Mouse (Mus musculus): ENCODE measurements around the gene Ano10. TPM values are rescaled to one million over a fixed set of nuclear protein-coding genes. Genes with fewer than 3 reads are reported as not detected.

Ano10 gene
- polyA plus RNA-seq, 1 experiment = 54.4 TPM

DNA sequence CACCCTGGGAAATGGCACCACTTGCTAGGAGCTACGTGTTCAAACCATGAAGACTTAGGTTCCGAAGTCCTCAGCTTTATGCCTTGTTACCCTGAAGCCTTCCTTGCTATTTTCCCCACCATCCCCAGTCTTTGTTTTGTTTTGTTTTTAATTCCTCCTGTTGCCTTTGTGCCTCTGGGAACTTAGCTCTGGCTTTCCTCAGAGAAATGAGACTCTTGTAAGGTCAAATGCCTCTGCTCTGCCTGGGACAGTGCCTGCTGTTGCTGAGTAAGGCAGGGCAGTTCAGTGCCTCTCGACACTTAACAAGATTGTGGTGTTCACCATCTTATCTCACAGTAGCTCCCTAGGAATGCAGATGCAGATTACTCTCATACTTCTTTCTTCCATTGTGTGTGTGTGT, 140.8 kb downstream of the Ano10 start:
- Histone ChIP-seq H3K27me3 (replicated peaks; ENCODE audit: control insufficient read depth, insufficient read depth, low read length) (no peaks in the 10 kb centered on the region), H3K4me3 (ENCODE audit: insufficient read depth, low read depth, low read length) (no peak overlapping the region), H3K27ac (ENCODE audit: insufficient read depth, low read depth, low read length) (no peak overlapping the region), H3K36me3 (ENCODE audit: control insufficient read depth, insufficient read depth, low read length) (peaks cover 2% of the 10 kb centered on the region), H3K4me1 (ENCODE audit: control insufficient read depth, insufficient read depth, low read length) (peaks cover 40% of the 10 kb centered on the region; the same call in 1 of the 2 replicates)
- 66% methylated on average over 3 of the region's 3 CpGs for WGBS
- TF ChIP-seq CTCF (conservative IDR thresholded peaks at IDR 0.05; ENCODE audit: insufficient read depth, insufficient read length, low read depth, low read length) (no peak), POLR2A (IDR thresholded peaks at IDR 0.05; ENCODE audit: low read depth, low read length) (no peak)
- no peak for DNase-seq

- Histone ChIP-seq H3K4me1 (ENCODE audit: control insufficient read depth, insufficient read depth, low read length) (peaks cover 43% of the 10 kb centered on the region; the same call in 1 of the 2 replicates), H3K27me3 (replicated peaks; ENCODE audit: control insufficient read depth, insufficient read depth, low read length) (no peaks in the 10 kb centered on the region), H3K36me3 (ENCODE audit: control insufficient read depth, insufficient read depth, low read length) (peaks cover 2% of the 10 kb centered on the region), H3K27ac (ENCODE audit: insufficient read depth, low read depth, low read length) (no peak overlapping the region; the same call in 1 of the 2 replicates), H3K4me3 (ENCODE audit: insufficient read depth, low read depth, low read length) (no peak overlapping the region)
- TF ChIP-seq CTCF (conservative IDR thresholded peaks at IDR 0.05; ENCODE audit: insufficient read depth, insufficient read length, low read depth, low read length) (no peak), POLR2A (IDR thresholded peaks at IDR 0.05; ENCODE audit: low read depth, low read length) (no peak)
- WGBS = 46% methylated on average over 1 of the region's 1 CpGs
- no peak for DNase-seq
Measured at GRCm38 (mm10) chr9:122152501-122152900, 141.7 kb downstream of the Ano10 start.

GRCm38 (mm10) chr9:122152063-122152462, 142.2 kb downstream of the Ano10 start:
- H3K27me3 ChIP-seq (replicated peaks; ENCODE audit: control insufficient read depth, insufficient read depth, low read length) = no peaks in the 10 kb centered on the region
- H3K4me1 ChIP-seq (ENCODE audit: control insufficient read depth, insufficient read depth, low read length) = peaks cover 43% of the 10 kb centered on the region; the same call in 1 of the 2 replicates
- DNase-seq = no peak
- no peak overlapping the region for H3K27ac ChIP-seq (ENCODE audit: insufficient read depth, low read depth, low read length)
- no peak overlapping the region for H3K4me3 ChIP-seq (ENCODE audit: insufficient read depth, low read depth, low read length)
- TF ChIP-seq CTCF (conservative IDR thresholded peaks at IDR 0.05; ENCODE audit: insufficient read depth, insufficient read length, low read depth, low read length) = no peak
- peaks cover under 1% of the 10 kb centered on the region for H3K36me3 ChIP-seq (ENCODE audit: control insufficient read depth, insufficient read depth, low read length)
- WGBS = 59% methylated on average over 4 of the region's 4 CpGs

DNA sequence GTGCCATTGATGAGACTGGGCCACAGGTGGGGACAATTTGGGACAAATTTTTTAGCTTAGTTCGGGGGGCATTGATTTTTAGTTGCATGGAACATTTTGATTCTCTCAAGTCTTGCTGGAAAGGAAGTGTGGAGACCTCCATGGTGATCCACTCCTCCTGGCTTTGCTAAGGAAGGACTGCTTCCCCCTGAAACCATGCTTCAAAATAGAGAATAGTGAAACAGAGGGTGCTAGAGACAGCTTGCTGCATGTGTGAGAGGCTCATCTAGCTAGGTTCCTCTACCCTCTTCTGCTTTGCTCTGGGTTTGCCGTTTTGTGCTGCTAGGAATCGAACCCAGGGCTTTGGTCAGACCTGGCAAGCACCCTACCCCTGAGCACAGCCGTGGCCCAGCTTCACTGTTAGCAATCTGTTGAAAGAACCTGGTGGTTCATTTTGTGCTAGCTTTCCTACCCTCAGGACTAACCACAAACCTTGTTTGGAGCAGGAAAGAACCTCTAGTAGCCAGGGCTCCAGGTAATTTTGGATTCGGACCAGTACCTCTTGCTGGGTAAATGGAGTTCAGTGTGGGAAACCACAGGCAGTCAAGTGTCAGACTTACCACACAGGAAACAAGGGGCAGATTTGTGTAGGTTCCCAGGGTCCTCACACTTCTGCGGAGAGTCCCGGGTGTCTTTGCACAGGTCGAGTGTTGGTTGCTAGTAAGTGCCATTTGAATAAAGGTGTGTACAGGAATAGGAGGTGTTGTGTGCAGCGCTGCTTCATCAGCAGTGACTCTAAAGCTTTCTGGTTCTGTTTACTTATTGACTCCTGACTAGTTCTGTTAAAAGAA, 144.0 kb downstream of the Ano10 start:
- TF ChIP-seq POLR2A (IDR thresholded peaks at IDR 0.05; ENCODE audit: low read depth, low read length) (no peak), CTCF (conservative IDR thresholded peaks at IDR 0.05; ENCODE audit: insufficient read depth, insufficient read length, low read depth, low read length) (no peak)

DNA sequence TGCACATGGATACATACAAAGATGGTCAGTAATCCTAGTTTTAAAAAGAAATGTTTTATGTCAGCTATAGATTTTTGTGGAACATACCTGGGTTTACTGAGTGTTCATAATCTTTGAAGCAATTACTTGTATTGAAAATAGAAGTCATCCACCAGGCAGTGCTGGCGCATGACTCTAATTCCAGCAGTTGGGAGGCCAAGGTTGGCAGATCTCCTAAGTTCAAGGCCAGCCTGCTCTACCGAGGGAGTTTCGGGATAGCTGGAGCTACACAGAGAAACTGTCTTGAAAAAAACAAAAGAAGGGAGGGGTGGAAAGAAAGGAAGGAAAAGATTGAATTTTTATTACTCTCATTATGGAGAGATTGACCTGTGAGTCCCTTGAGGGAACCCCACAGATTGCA, 145.9 kb downstream of the Ano10 start:
- Histone ChIP-seq H3K36me3 (ENCODE audit: control insufficient read depth, insufficient read depth, low read length) (peaks cover 3% of the 10 kb centered on the region), H3K4me1 (ENCODE audit: control insufficient read depth, insufficient read depth, low read length) (peaks cover 44% of the 10 kb centered on the region), H3K27ac (ENCODE audit: insufficient read depth, low read depth, low read length) (no peak overlapping the region), H3K4me3 (ENCODE audit: insufficient read depth, low read depth, low read length) (no peak overlapping the region), H3K27me3 (replicated peaks; ENCODE audit: control insufficient read depth, insufficient read depth, low read length) (no peaks in the 10 kb centered on the region)
- no peak for DNase-seq
- WGBS = 70% methylated on average over 3 of the region's 3 CpGs
- no peak for TF ChIP-seq CTCF (conservative IDR thresholded peaks at IDR 0.05; ENCODE audit: insufficient read depth, insufficient read length, low read depth, low read length)

More for the DNA sequence above, 144.0 kb downstream of the Ano10 start:
- WGBS = 70% methylated on average over 9 of the region's 9 CpGs
- peaks cover 54% of the 10 kb centered on the region for H3K4me1 ChIP-seq (ENCODE audit: control insufficient read depth, insufficient read depth, low read length)
- H3K27me3 ChIP-seq (replicated peaks; ENCODE audit: control insufficient read depth, insufficient read depth, low read length) = no peaks in the 10 kb centered on the region
- DNase-seq = no peak
- H3K36me3 ChIP-seq (ENCODE audit: control insufficient read depth, insufficient read depth, low read length) = no peaks in the 10 kb centered on the region
- H3K4me3 ChIP-seq (ENCODE audit: insufficient read depth, low read depth, low read length) = no peak overlapping the region
- H3K27ac ChIP-seq (ENCODE audit: insufficient read depth, low read depth, low read length) = no peak overlapping the region

- DNase-seq = peak; percentile 67
- Histone ChIP-seq H3K27ac (ENCODE audit: insufficient read depth, low read depth, low read length) (peak overlapping the region; percentile 76), H3K36me3 (ENCODE audit: control insufficient read depth, insufficient read depth, low read length) (peaks cover 3% of the 10 kb centered on the region), H3K27me3 (replicated peaks; ENCODE audit: control insufficient read depth, insufficient read depth, low read length) (no peaks in the 10 kb centered on the region), H3K4me1 (ENCODE audit: control insufficient read depth, insufficient read depth, low read length) (peaks cover 42% of the 10 kb centered on the region), H3K4me3 (ENCODE audit: insufficient read depth, low read depth, low read length) (no peak overlapping the region)
- TF ChIP-seq POLR2A (IDR thresholded peaks at IDR 0.05; ENCODE audit: low read depth, low read length) (no peak), CTCF (conservative IDR thresholded peaks at IDR 0.05; ENCODE audit: insufficient read depth, insufficient read length, low read depth, low read length) (no peak)
- 30% methylated on average over 4 of the region's 4 CpGs for WGBS
Measured at GRCm38 (mm10) chr9:122146124-122146870, 147.9 kb downstream of the Ano10 start.

GRCm38 (mm10) chr9:122145677-122146076, 148.5 kb downstream of the Ano10 start:
- H3K27me3 ChIP-seq (replicated peaks; ENCODE audit: control insufficient read depth, insufficient read depth, low read length) = no peaks in the 10 kb centered on the region
- TF ChIP-seq CTCF (conservative IDR thresholded peaks at IDR 0.05; ENCODE audit: insufficient read depth, insufficient read length, low read depth, low read length) (no peak), POLR2A (IDR thresholded peaks at IDR 0.05; ENCODE audit: low read depth, low read length) (no peak)
- peaks cover 3% of the 10 kb centered on the region for H3K36me3 ChIP-seq (ENCODE audit: control insufficient read depth, insufficient read depth, low read length)
- H3K27ac ChIP-seq (ENCODE audit: insufficient read depth, low read depth, low read length) = peak overlapping the region; percentile 76
- no peak overlapping the region for H3K4me3 ChIP-seq (ENCODE audit: insufficient read depth, low read depth, low read length)
- peaks cover 42% of the 10 kb centered on the region for H3K4me1 ChIP-seq (ENCODE audit: control insufficient read depth, insufficient read depth, low read length)
- no peak for DNase-seq

Measured in kidney, adult 2 months (tissue).